Mouse (Mus musculus) lung, embryonic 16.5 days (tissue): ENCODE measurements at regions not wholly inside any gene's neighbourhood (a gene's known extent, or its start where the extent isn't known, plus 50 kb on each side); places are given as distances from the start of the nearest gene placed in this dataset.

ENCODE experiments used
- ATAC-seq: fragments of 200-750 bp; cut with Nextera tagmentation; 2 replicates; pipeline ENCODE4 v1.8.0; 2017; ENCODE audit warnings: low read depth, mild to moderate bottlenecking, moderate library complexity
- H3K27ac ChIP-seq: fragments of 300-500 bp; sonication (generic); 2 replicates; pipeline ENCODE4 v1.5.1; 2014; ENCODE audit warnings: mild to moderate bottlenecking, control low read depth, low read length
- H3K27me3 ChIP-seq: fragments of 300-500 bp; sonication (generic); 2 replicates; pipeline ENCODE4 v1.6.1; 2014; ENCODE audit warnings: low read depth, low read length, mixed read lengths; ENCODE audit not compliant: control insufficient read depth, insufficient read depth
- H3K36me3 ChIP-seq: fragments of 300-500 bp; sonication (generic); 2 replicates; pipeline ENCODE4 v1.6.1; 2014; ENCODE audit warnings: low read length; ENCODE audit not compliant: control insufficient read depth, insufficient read depth
- H3K4me1 ChIP-seq: fragments of 300-500 bp; sonication (generic); replicated peaks from 2 replicates; pipeline ENCODE4 v1.6.1; 2014; ENCODE audit warnings: low read length, mixed read lengths; ENCODE audit not compliant: control insufficient read depth, insufficient read depth
- H3K4me2 ChIP-seq: fragments of 300-500 bp; sonication (generic); 2 replicates; pipeline ENCODE4 v1.6.1; 2014; ENCODE audit warnings: low read depth, low read length, control low read depth
- H3K4me3 ChIP-seq: fragments of 300-500 bp; sonication (generic); 2 replicates; pipeline ENCODE4 v1.5.1; 2014; ENCODE audit warnings: mild to moderate bottlenecking, low read length, control low read depth
- H3K9ac ChIP-seq: fragments of 300-500 bp; sonication (generic); 2 replicates; pipeline ENCODE4 v1.6.1; 2014; ENCODE audit warnings: low read length, control low read depth
- H3K9me3 ChIP-seq: fragments of 300-500 bp; sonication (generic); 2 replicates; pipeline ENCODE4 v1.6.1; 2016; ENCODE audit warnings: low read length; ENCODE audit not compliant: control insufficient read depth
- WGBS: fragments of 180-500 bp; shearing (Covaris S2); extraction: QIAGEN DNeasy Blood & Tissue Kit; methylation state at CpG from one replicate; pipeline ENCODE4 v1.1.7; 2014; 5-methylcytosine and 5-hydroxymethylcytosine counted together

- no peak for ATAC-seq
- Histone ChIP-seq H3K9ac (no peak overlapping the region), H3K4me1 (peaks cover 4% of the 10 kb centered on the region), H3K36me3 (no peaks in the 10 kb centered on the region), H3K4me3 (no peak overlapping the region), H3K9me3 (no peaks in the 10 kb centered on the region), H3K27ac (no peak overlapping the region), H3K27me3 (no peaks in the 10 kb centered on the region), H3K4me2 (no peak overlapping the region)
- WGBS: 84% methylated on average over 7 of the region's 7 CpGs
Observed at GRCm38 (mm10) chr1:186550265-186550885, 155.4 kb downstream of the Tgfb2 start.

- no peak overlapping the region for H3K4me2 ChIP-seq
- no peak overlapping the region for H3K27ac ChIP-seq
- H3K9ac ChIP-seq: no peak overlapping the region
- H3K4me3 ChIP-seq: no peak overlapping the region
- no peaks in the 10 kb centered on the region for H3K36me3 ChIP-seq
- no peaks in the 10 kb centered on the region for H3K9me3 ChIP-seq
- WGBS: 87% methylated on average over 12 of the region's 12 CpGs
- H3K4me1 ChIP-seq: no peaks in the 10 kb centered on the region
- H3K27me3 ChIP-seq: no peaks in the 10 kb centered on the region
- no peak for ATAC-seq
Observed at GRCm38 (mm10) chr1:186549207-186549606, 156.6 kb downstream of the Tgfb2 start.

- Histone ChIP-seq H3K4me2 (no peak overlapping the region), H3K4me3 (no peak overlapping the region), H3K36me3 (no peaks in the 10 kb centered on the region), H3K4me1 (no peaks in the 10 kb centered on the region), H3K27ac (no peak overlapping the region), H3K9me3 (no peaks in the 10 kb centered on the region), H3K9ac (no peak overlapping the region), H3K27me3 (no peaks in the 10 kb centered on the region)
- 66% methylated on average over 22 of the region's 22 CpGs for WGBS
- no peak for ATAC-seq
Observed at GRCm38 (mm10) chr1:186546386-186547185, 159.2 kb downstream of the Tgfb2 start.

GRCm38 (mm10) chr1:186540070-186540469 is 165.7 kb downstream of the Tgfb2 start:
- no peaks in the 10 kb centered on the region for H3K9me3 ChIP-seq
- no peaks in the 10 kb centered on the region for H3K27me3 ChIP-seq
- no peaks in the 10 kb centered on the region for H3K4me1 ChIP-seq
- no peak overlapping the region for H3K27ac ChIP-seq
- 56% methylated on average over 2 of the region's 2 CpGs for WGBS
- H3K9ac ChIP-seq: no peak overlapping the region
- no peak overlapping the region for H3K4me3 ChIP-seq
- ATAC-seq: peak; percentile 56; the same call in 1 of the 2 replicates
- H3K36me3 ChIP-seq: no peaks in the 10 kb centered on the region
- no peak overlapping the region for H3K4me2 ChIP-seq

- Histone ChIP-seq H3K9me3 (no peaks in the 10 kb centered on the region), H3K36me3 (no peaks in the 10 kb centered on the region), H3K27ac (no peak overlapping the region), H3K4me2 (no peak overlapping the region), H3K9ac (no peak overlapping the region), H3K27me3 (no peaks in the 10 kb centered on the region), H3K4me3 (no peak overlapping the region), H3K4me1 (no peaks in the 10 kb centered on the region)
- no peak for ATAC-seq
- WGBS: 84% methylated on average over 3 of the region's 3 CpGs
Observed at GRCm38 (mm10) chr1:186538233-186538632, 167.6 kb downstream of the Tgfb2 start.

- 0 out of 2 replicates have a peak, but pooled peaks cover 3% of the 10 kb centered on the region for H3K4me1 ChIP-seq
- H3K27ac ChIP-seq: no peak overlapping the region
- no peak overlapping the region for H3K4me3 ChIP-seq
- no peak overlapping the region for H3K9ac ChIP-seq
- no peak overlapping the region for H3K4me2 ChIP-seq
- no peaks in the 10 kb centered on the region for H3K27me3 ChIP-seq
- no peak for ATAC-seq
- H3K36me3 ChIP-seq: no peaks in the 10 kb centered on the region
- 56% methylated on average over 6 of the region's 6 CpGs for WGBS
- H3K9me3 ChIP-seq: no peaks in the 10 kb centered on the region
Observed at GRCm38 (mm10) chr1:186515976-186516375, 189.8 kb downstream of the Tgfb2 start.

GRCm38 (mm10) chr1:186515071-186515470 is 190.7 kb downstream of the Tgfb2 start:
- 28% methylated on average over 2 of the region's 2 CpGs for WGBS
- Histone ChIP-seq H3K36me3 (no peaks in the 10 kb centered on the region), H3K27me3 (no peaks in the 10 kb centered on the region), H3K4me1 (0 out of 2 replicates have a peak, but pooled peaks cover 3% of the 10 kb centered on the region), H3K9me3 (no peaks in the 10 kb centered on the region), H3K27ac (no peak overlapping the region; the same call in 1 of the 2 replicates), H3K4me2 (no peak overlapping the region), H3K4me3 (no peak overlapping the region), H3K9ac (no peak overlapping the region)
- ATAC-seq: no peak

GRCm38 (mm10) chr1:186513861-186514260 is 191.9 kb downstream of the Tgfb2 start:
- Histone ChIP-seq H3K9ac (no peak overlapping the region), H3K27ac (no peak overlapping the region), H3K27me3 (no peaks in the 10 kb centered on the region), H3K9me3 (no peaks in the 10 kb centered on the region), H3K36me3 (no peaks in the 10 kb centered on the region), H3K4me1 (0 out of 2 replicates have a peak, but pooled peaks cover 3% of the 10 kb centered on the region), H3K4me2 (no peak overlapping the region), H3K4me3 (no peak overlapping the region)
- WGBS: 88% methylated on average over 5 of the region's 5 CpGs
- ATAC-seq: no peak

- Histone ChIP-seq H3K27me3 (no peaks in the 10 kb centered on the region), H3K36me3 (no peaks in the 10 kb centered on the region), H3K4me1 (peaks cover 8% of the 10 kb centered on the region; the same call in 1 of the 2 replicates), H3K4me2 (no peak overlapping the region), H3K4me3 (no peak overlapping the region), H3K9ac (no peak overlapping the region), H3K9me3 (no peaks in the 10 kb centered on the region), H3K27ac (no peak overlapping the region)
- no peak for ATAC-seq
- WGBS: 41% methylated on average over 2 of the region's 2 CpGs
Observed at GRCm38 (mm10) chr1:186510531-186510930, 195.3 kb downstream of the Tgfb2 start.
